Mouse (Mus musculus): ENCODE measurements at regions not wholly inside any gene's neighbourhood (a gene's known extent, or its start where the extent isn't known, plus 50 kb on each side); places are given as distances from the start of the nearest gene placed in this dataset.
A peak's percentile ranks its signal among the peaks of the same experiment; 100 is the strongest.

DNA sequence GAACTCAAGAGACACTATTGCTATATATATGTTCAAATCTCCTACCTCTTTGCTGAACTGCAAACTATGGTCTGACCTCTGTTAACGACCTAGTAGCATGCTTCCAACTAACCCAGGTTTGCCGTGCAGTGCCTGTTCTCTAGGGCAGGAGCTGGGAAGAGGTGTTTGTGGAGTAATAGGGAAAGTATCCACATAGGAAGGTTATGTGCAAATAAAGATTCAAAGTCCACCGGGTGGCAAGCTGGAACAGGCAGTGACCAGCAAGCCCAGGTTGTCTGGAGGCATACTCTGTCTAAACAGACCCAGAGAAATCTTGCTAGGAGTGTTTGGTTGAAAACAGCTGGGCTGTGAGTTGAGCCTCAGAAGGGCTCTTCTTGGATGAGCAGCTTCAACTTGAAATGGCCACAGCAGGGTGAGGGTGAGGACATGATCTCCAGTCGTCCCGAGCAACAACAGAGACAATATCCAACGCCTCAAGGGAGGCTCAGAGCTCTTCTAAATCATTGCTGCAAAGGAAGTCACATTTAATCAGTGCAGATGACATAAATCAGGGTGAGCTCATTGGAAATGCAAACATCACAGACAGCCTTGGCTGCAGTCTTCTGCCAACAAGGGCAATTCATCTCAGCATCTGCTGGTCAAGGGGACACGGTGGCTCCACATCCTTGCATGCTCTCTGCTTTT, 846.7 kb downstream of the Synb start:
- DNase-seq = no peak

DNA sequence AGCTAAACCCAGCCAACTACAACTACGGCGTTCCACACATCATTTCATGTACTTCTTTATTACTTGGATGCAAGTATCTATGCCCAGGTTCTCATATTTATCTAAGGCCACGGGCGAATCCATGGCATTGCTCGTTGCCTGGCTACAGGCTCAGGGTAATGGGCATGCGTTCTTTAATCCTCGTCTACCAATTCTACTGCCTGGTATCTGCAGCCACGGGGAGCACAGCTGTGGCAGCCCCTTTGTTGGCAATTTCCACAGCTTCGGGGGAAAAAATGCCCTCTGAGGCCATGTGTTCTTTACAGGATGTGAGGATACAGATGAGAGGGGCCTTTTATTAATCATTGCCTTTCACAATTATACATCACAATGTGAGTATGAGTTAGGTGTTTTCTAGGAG, 860.8 kb downstream of the Synb start:
- no peak for DNase-seq

DNA sequence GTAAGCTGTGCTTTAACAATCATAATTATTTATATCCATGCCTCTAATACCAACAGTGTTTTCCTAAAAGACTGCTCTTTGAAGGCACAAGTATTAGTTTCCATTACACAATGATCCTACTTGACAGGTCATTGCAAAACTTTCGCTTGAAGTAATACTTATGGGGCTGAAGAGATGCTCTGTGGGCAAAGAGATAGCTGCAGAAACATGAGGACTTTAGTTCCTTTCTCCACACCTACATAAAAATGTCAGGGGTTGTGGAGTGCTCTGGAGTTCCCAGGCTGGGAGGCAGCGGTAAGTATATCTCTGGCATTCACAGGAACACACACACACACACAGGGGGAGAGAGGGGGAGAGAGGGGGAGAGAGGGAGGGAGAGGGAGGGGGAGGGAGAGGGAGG, 862.0 kb downstream of the Synb start:
- peak; percentile 32 for DNase-seq

DNA sequence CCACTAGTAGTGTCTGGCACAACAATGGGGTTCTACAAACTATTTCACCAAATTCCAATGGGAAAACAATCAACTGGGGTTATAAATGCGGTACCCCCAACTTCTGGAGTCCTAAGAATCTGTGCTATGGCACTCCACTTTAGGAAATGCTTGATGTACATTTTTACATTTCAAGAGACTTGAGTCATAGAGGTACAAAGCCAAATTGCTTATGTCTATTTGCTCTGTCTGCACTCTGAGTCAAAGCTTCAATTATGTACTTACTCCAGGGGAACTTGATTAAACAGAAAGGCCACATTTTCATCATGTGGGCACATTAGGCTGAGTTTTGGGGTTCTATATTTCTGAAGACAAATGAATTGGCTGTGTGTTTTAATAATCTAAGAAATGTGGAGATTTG, 866.9 kb downstream of the Synb start:
- DNase-seq = no peak

DNA sequence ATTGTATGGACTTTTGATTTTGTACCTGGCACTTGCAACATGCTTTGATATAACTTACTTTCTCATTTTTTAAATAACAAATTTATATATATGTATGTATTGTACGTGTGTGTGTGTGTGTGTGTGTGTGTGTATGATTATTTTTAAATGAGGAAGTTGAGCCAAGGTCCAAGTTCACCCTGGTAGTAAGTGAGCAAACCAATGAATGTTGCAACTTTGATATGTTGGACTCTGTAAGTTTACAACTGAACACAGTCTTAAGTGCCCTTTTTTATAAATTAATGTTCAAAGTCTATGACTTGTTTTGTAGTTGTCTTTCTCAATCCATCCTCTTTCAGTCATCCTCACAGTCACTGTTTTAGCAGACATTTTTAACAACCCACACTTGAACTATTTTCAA, 901.7 kb downstream of the Synb start:
- DNase-seq = no peak

DNA sequence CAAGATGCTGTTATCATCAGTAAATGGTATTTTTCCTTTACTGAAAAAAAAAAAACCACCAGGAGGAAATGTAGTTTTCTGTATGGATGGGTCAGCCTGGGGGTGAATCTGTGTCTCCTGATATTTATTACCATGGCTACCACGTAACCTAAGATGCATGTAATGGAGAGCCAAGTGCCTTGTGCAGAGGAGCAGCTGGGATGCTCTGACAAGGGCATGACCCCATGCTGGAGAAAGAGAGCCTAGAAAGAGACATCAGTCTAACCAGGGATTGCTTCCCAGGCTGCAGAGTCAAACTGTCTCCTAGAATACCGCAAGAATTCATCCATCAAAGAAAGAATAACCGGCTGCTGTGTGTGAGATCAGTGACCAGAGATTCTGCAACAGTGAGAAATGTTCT, 902.2 kb downstream of the Synb start:
- DNase-seq = no peak

DNA sequence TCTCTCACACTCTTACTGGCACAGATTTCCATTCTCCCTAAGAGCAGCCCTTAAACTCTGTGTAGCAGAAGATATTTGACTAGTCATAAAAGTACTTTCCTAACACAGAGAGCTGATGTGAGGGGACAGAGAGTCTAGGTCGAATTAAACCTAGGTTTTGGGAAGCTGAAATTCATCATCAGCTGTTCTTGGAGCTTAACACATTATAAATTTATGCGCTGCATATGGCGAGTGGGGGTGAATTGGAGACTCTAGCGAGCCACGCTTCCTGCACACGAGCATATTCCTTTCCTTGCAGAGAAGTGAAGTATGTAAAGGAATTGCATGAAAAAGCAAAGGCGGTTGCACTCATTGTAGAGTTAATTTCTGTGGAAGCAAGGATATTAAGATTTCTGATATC, 912.4 kb downstream of the Synb start:
- no peak for DNase-seq

DNA sequence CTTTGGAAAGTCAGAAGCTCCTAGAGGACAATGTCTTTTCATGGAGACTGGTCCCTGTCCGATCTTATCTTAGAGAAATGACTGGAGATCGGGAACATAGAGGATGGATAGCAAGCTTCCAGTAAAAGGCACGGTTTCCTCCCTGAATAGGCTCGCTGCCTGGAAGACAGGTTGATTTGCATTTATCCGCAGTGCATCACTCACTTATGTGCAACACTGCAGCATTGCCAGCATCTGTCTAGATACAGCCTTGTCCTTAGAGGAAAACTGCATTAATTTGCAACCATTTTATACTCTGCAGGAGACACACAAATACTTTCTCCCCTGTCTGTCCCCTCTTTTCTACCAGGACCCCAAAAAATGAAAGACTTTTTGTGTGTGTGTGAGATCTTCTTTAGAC, 926.4 kb downstream of the Synb start:
- no peak for DNase-seq

DNA sequence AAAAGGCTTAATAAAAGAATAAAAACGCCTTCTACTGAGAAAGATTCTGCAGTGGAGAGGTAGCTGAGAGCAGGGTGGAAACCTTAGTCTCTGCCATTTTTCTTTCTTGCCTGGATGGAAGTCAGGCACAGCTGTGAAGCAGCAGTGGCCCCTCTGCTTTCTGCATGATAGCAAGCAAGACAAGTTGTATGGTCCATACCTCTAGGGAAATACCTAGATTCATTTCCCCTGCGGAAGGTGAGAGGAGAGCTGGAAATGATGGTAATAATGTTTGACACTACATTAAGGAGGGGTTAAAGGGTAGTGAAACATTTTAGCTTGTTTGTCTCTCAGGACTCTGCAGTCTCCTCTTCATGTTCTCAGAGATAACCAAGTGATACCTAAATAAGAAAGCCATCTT, 930.2 kb downstream of the Synb start:
- no peak for DNase-seq

DNA sequence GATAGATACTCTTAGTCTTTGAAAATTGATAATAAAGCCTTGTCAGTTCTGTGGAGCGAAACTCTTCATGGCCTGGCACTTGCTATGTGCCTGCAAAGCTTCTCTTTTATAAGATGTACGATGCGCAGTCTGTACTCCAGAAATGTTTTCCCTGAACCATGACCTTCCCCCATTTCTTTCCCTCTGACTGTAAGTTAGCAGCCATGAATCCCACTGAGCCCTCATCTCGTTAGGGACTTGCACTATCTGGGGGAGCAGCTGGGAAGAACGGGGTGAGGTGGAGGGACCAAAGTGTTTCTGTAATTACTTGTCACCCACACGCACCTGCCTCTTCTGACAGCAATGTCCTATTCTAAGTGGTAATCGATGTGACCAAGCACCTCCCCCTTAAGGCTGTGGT, 932.1 kb downstream of the Synb start:
- no peak for DNase-seq

DNA sequence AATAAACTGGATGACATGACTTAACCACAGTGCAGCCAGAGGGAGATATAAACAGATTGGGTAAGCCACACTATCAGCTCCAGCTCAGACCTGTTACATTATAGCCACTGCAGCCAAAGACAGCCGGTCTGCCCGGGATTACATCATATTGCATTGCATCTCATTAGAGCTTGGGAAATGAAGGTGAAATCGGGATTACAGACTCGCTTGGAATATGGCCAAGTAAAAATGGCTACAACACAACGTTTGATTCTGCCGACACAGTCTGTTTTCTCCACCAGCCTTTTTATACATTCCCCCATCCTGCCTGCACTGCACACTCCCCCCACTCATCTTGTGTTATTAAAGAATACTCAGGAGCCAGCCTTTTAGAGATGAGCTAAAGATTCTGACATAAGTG, 932.6 kb downstream of the Synb start:
- DNase-seq = no peak

DNA sequence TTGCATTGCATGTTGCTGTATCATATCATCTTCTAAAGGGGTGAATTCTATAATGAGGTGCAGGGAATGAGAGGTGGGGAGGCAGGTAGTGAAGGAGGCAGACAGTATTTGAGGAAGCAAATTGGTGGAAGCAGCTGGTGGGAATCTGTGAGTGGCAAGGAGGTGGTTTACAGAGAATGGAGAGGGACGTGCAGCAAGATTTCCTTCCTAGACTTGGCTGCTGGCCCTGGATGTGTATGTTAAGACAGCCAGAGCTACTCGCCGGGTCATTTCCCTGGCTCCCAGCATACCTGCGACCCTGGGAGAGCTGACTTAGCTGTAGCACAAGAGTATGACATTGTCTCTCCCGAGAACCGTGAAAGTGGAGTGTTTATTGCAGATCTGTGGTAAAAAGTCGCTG, 937.7 kb downstream of the Synb start:
- DNase-seq = no peak

DNA sequence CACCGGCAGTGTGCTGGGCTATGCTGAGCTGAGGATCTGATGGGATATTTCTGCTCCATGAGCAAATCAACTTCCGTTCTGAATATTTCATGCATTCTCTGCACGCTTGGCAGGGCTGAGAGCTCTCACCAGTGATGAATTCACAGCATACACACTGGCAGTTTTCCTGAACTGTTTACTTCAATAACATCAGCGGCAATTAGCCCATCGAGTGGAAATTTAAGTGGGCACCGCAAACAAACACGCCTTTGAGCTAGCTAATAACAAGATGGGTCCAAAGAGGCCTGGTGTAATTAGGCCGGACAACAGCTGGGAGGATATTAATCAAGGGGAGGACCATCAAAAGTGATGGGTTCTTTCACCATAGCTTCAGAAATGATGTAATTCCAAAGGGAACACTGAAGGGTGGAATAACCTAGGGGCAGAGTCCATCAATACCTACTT, 938.6 kb downstream of the Synb start:
- no peak for DNase-seq

DNA sequence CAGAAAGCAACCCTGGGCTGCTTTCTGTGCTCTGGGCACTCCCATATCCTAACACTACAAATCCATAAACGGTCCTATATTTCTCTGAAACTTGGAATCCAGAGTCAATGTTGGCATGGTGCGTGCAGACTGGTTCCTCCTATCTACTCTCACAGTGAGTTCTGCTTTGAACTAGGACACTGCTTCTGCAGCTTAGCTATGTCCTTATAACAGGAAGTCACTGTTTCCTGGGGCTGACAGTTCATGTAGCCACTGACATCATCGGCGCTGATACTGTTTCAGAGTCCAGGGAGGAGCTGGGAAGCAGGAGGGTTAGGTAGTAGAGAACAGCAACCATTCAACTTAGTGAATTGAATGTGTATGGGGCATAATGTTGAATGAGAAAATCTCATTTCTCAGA, 948.6 kb downstream of the Synb start:
- no peak for DNase-seq

DNA sequence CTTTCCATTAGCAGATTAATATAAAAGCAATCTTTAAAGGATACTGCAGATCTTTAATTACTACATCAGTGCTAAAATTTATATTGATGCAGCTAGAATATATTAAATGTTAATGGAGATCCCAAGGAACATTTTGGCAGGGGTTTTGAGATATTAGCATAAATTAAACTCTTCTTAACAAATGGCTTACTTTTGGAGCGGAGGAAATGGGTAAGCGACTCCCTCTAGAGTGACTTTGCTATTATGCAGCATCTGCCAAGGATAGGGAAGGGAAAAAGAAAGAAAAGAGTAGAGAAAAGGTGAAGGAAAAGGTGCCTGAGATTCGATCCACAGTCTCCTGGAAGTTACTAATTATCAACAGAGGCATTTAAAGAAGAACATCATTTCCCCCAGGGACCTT, 949.4 kb downstream of the Synb start:
- no peak for DNase-seq

DNA sequence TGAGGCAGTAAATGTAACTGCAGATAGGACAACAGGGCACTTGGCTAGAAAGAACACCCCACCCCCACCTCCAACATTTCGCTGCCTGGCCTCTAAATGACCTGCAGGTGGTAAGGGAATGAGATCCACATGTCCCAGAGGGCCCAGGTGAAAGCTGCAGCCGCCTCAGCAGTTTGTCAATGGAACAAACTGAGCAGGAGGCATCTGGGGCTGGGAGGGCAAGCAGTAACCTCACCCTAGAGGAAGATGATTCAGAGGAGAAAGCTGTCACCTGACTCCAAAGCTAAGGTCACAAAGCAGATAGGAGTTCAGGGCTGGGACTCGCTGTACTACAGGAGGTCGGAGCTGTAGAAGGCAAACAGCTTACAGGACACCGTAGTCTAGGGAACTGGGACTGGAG, 955.7 kb downstream of the Synb start:
- DNase-seq = no peak

DNA sequence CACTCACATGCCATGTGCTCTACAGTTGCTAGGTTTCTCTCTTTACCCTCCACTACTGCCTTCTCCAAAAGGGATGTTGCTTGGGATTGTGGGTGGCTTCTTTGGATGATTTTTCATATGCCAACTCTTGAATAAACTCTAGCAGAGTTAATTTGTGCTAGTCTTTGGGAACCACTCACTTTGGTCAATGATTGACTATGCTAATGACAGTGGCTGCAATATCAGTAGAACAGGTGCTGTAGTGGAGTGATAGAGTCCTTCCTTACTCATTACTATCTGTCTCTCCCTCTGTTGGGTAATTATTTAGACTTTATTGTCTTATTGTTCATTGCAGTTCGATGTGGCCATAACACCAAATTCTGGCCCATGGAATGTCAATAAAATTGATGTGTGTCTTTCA, 969.0 kb downstream of the Synb start:
- no peak for DNase-seq

DNA sequence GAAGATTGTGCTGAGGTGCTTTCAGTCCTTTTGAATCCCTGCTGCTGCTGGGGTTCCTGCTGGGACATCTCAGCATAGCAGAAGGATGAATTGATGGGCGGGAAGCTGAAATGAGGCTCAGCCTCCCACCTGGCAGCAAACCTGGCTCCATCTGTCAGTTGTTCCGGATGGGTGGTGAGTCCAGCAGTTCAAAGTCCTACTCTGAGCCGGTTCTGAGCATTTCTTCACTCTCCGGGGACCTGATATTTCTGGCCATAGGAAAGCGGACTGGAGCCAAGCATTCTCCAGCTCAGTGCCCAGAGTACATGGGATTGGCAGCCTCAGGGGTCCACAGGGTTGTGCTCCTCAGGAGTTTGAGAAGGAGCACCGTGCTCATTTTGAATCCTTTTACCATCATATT, 971.1 kb downstream of the Synb start:
- DNase-seq = no peak

DNA sequence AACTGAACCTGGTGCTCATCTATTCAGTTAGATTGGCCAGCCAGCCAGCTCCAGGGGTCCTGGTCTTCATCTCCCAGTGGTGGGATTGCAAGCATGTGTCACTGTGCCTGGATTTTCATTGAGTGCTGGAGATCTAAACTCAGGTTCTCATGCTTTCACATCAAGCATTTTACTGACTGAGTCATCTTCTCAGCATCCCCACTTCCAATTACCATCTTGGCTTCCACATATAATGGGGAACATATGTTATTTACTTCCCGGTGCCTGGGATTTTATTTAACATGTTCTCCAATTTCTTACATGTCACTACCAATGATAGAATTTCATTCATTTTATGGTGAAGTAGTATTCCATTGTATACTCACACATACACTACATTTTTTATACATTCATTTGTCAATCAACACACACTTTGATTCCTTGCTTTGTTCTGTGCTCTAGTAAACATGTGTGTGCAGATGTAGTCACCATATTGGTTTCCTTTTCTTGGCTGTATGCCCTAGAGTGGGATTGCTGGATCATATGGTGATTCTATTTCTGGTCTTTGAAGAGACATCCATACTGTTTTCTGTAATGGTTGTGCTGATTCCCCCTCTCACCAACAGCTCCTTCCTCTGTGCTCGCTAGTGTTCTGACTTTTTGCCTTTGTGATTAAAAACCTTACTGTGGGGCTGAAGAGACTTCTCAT, 986.0 kb downstream of the Synb start:
- no peak for DNase-seq

DNA sequence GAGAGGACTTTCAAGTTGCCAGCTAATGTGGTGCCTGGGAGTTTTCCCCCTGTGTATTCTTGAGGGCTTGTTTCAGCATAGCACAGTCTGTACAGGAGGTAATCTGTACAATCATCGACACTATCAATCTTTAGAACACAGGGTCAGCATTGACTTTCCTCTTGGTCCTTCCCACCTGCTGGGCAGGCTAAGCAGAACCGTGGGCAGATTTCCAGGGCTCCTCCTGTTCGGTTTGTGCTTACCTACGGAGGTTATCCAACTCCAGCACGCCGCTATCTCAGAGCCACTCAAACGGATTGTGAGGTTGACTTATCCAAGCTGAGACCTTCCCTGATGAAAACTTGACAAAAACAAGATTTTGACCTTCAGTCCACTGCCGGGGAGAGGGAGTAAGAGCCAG, 988.9 kb downstream of the Synb start:
- DNase-seq = no peak

DNA sequence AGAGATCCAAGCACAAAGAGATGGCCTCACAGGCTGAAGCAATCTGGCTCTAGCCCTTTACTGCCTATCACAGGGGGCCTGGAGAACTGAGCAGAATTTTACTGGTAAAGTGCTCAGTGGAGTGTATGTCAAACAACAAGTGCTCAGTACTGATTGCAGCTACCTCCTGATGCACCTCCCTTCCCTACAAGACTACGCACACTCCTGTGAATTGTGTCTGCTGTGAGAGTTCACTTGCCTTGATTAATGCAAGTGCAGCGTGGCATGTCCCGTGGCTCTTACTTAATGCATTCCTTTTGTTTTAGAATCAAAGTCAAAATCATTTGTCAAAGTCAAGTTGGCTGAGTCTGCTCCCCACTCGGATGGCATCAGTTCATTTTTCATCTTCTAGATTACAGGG, 992.4 kb downstream of the Synb start:
- no peak for DNase-seq

DNA sequence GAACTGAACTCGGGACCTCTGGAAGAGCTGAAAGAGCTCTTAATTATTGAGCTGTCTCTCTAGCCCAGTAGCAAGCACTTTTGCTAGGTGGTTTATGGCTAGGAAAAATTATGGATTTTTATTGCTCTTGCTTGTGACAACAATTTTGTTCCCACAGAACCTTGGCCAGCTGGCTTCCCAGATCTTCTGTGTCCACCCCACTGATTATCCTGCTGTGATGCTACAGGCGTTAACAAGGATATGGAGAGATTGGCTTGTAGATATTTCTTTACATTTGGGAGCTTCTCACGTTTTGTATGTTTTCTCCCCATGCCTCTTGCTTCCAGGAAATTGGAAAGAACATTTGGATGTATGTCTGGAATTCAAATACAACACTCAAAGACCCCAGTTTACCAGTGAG, 1008.6 kb downstream of the Synb start:
- no peak for DNase-seq

DNA sequence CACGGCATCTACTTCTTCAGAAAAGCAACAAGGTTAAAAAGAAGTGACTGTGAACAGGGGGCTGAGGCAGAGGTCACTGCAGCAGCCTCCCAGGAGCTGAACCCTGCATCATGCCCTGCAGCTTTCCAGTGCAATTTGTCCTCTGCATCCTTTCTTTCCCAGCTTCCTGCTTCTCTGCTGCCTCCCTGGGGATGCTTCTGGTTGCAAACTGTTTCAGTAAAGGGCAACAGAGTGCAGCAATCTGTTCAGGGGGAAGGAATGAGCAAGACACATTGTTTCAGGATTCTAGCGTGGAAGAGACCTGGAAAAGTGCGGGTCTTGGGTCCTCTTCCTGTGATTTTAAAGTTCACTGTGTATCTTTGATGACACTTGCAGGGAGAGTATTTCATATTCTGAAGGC, 1032.7 kb downstream of the Synb start:
- DNase-seq = no peak

DNA sequence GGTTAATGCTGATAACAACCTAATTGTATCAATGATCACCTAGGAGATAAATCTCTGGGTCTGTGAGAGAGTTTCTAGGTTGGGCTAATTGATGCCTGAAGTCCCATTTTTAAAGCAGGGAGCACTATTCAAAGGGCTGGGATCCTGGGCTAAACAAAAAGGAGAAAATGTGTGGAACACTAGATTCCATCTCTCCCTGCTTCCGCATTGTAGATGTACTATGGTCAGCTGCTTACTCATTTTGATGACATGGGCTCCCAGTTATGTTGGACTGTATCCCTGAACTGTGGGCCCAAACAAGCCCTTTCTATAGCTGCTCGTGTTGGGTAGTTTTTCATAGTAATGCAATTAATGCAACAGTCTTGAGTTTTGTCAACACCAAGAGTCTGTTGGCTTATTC, 1047.1 kb downstream of the Synb start:
- DNase-seq = no peak

DNA sequence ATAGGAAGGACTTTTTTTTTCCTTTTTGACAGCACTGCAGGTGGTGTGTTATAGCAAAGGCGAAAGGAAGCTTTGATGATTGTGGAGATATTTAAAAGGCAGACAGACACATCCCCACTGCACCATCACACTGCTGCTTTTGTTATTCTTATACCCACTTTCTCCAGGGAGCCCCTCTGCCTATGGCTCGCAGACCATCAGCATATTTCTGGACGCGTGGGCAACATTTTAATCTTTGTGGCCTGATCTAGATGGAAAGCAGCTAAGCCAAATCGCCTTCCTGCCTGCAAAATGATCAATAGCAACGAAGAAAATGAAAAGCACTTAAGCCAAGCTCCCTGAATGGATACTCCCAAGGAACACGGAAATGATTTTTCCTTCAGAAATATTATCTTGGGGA, 1054.0 kb downstream of the Synb start:
- no peak for DNase-seq
